Mouse (Mus musculus) ES-Bruce4 (cell line): ENCODE data around the gene Stmn1. TPM values are rescaled to one million over a fixed set of nuclear protein-coding genes. Genes with fewer than 3 reads are reported as not detected.
"Not testable (repeated sequence)": the region's sequence is repeated elsewhere in the genome, so short reads cannot be mapped to it uniquely, and the experiment has no call there.

Experiments
- H3K27ac ChIP-seq: 2 replicates; pipeline ENCODE4 v1.5.1; 2012; ENCODE audit warnings: low read length, inconsistent platforms; ENCODE audit not compliant: insufficient read depth
- H3K27me3 ChIP-seq: 2 replicates; pipeline ENCODE4 v1.6.1; 2012; ENCODE audit warnings: mild to moderate bottlenecking, low read length, inconsistent platforms; ENCODE audit not compliant: control insufficient read depth, poor library complexity, insufficient read depth, severe bottlenecking
- H3K36me3 ChIP-seq: 2 replicates; pipeline ENCODE4 v1.6.1; 2012; ENCODE audit warnings: inconsistent platforms, mild to moderate bottlenecking, low read length, moderate library complexity; ENCODE audit not compliant: control insufficient read depth, poor library complexity, insufficient read depth, severe bottlenecking
- H3K4me1 ChIP-seq: one replicate; pipeline ENCODE4 v1.8.1; 2011; ENCODE audit warnings: low read length; ENCODE audit not compliant: control insufficient read depth, insufficient read depth
- H3K4me3 ChIP-seq: 2 replicates; pipeline ENCODE4 v1.5.1; 2011; ENCODE audit warnings: low read depth, mild to moderate bottlenecking, low read length
- H3K9ac ChIP-seq: 2 replicates; pipeline ENCODE4 v1.6.1; 2012; ENCODE audit warnings: low read depth, mild to moderate bottlenecking, inconsistent platforms; ENCODE audit not compliant: poor library complexity, severe bottlenecking
- H3K9me3 ChIP-seq: replicated peaks from 2 replicates; pipeline ENCODE4 v1.6.1; 2012; ENCODE audit warnings: mild to moderate bottlenecking, low read length, inconsistent platforms; ENCODE audit not compliant: control insufficient read depth, poor library complexity, insufficient read depth, severe bottlenecking
- CTCF ChIP-seq: IDR thresholded peaks from one replicate; pipeline ENCODE4 v1.8.1; 2011; ENCODE audit warnings: low read depth, low read length
- EP300 ChIP-seq: IDR thresholded peaks from 2 replicates; pipeline ENCODE4 v1.6.1; 2011; ENCODE audit warnings: low read depth, low read length; ENCODE audit not compliant: insufficient read depth
- POLR2A ChIP-seq: IDR thresholded peaks from one replicate; pipeline ENCODE4 v1.8.1; 2011; ENCODE audit warnings: low read length; ENCODE audit not compliant: insufficient read depth
- polyA plus RNA-seq: library from polyadenylated mRNA; stranded (reverse); fragments of >200 nt; gene quantifications from 2 replicates; pipeline ENCODE4 v1.2.4, GENCODE M21; 2011; ENCODE audit warnings: low read depth; ENCODE audit not compliant: missing spikeins, insufficient read depth, insufficient read length

Stmn1 gene
- polyA plus RNA-seq, 1 experiment: 270 TPM

GRCm38 (mm10) chr4:134494780-134495545, 26.8 kb downstream of the Stmn1 start:
- no peaks in the 10 kb centered on the region for H3K9me3 ChIP-seq
- H3K4me1 ChIP-seq: peaks cover 3% of the 10 kb centered on the region
- H3K9ac ChIP-seq: no peak overlapping the region
- H3K27me3 ChIP-seq: no peaks in the 10 kb centered on the region
- H3K36me3 ChIP-seq: no peaks in the 10 kb centered on the region
- no peak overlapping the region for H3K27ac ChIP-seq
- H3K4me3 ChIP-seq: no peak overlapping the region
- TF ChIP-seq EP300 (no peak), POLR2A (no peak), CTCF (no peak)

GRCm38 (mm10) chr4:134495546-134495923, 27.4 kb downstream of the Stmn1 start:
- H3K36me3 ChIP-seq: no peaks in the 10 kb centered on the region
- TF ChIP-seq EP300 (no peak), POLR2A (no peak), CTCF (no peak)
- H3K27ac ChIP-seq: no peak overlapping the region
- no peak overlapping the region for H3K9ac ChIP-seq
- H3K27me3 ChIP-seq: no peaks in the 10 kb centered on the region
- no peaks in the 10 kb centered on the region for H3K9me3 ChIP-seq
- peaks cover 3% of the 10 kb centered on the region for H3K4me1 ChIP-seq
- H3K4me3 ChIP-seq: no peak overlapping the region

- 0 out of 2 replicates have a peak within 1 kb of the TSS, but pooled peaks have one; percentile 12 for H3K9ac ChIP-seq
- no peaks in the 10 kb centered on the region for H3K9me3 ChIP-seq
- no peaks in the 10 kb centered on the region for H3K36me3 ChIP-seq
- TF ChIP-seq POLR2A: no peak
- no peak for TF ChIP-seq CTCF
- TF ChIP-seq EP300: no peak
- peak within 1 kb of the TSS; percentile 27; the same call in 1 of the 2 replicates for H3K4me3 ChIP-seq
- peaks cover 3% of the 10 kb centered on the region for H3K4me1 ChIP-seq
- no peaks in the 10 kb centered on the region for H3K27me3 ChIP-seq
- H3K27ac ChIP-seq: no peak within 1 kb of the TSS
Measured at GRCm38 (mm10) chr4:134496595-134497210, 28.6 kb downstream of the Stmn1 start, which contains the start of gene Paqr7. Gene Paqr7, plus strand, starts transcription at chr4:134496697.

- Histone ChIP-seq H3K9ac (0 out of 2 replicates have a peak overlapping the region, but pooled peaks have one; percentile 12), H3K27ac (no peak overlapping the region), H3K27me3 (no peaks in the 10 kb centered on the region), H3K36me3 (no peaks in the 10 kb centered on the region), H3K9me3 (no peaks in the 10 kb centered on the region), H3K4me3 (peak overlapping the region; percentile 27; the same call in 1 of the 2 replicates), H3K4me1 (peaks cover 3% of the 10 kb centered on the region)
- no peak for TF ChIP-seq POLR2A
- no peak for TF ChIP-seq EP300
- no peak for TF ChIP-seq CTCF
Measured at GRCm38 (mm10) chr4:134497223-134497622, 29.1 kb downstream of the Stmn1 start.

GRCm38 (mm10) chr4:134497986-134498731, 30.0 kb downstream of the Stmn1 start:
- Histone ChIP-seq H3K27ac (no peak overlapping the region), H3K4me1 (peaks cover 3% of the 10 kb centered on the region), H3K4me3 (no peak overlapping the region), H3K27me3 (no peaks in the 10 kb centered on the region), H3K9me3 (no peaks in the 10 kb centered on the region), H3K36me3 (no peaks in the 10 kb centered on the region), H3K9ac (no peak overlapping the region)
- TF ChIP-seq CTCF: no peak
- TF ChIP-seq POLR2A: no peak
- no peak for TF ChIP-seq EP300

- not testable (repeated sequence) for H3K27me3 ChIP-seq, H3K9me3 ChIP-seq, H3K27ac ChIP-seq, H3K4me3 ChIP-seq, H3K4me1 ChIP-seq, H3K36me3 ChIP-seq, H3K9ac ChIP-seq
Measured at GRCm38 (mm10) chr4:134498983-134499382, 30.9 kb downstream of the Stmn1 start.
